ENCODE assay signal across 8 mouse cellular contexts in the genomic region with DNA sequence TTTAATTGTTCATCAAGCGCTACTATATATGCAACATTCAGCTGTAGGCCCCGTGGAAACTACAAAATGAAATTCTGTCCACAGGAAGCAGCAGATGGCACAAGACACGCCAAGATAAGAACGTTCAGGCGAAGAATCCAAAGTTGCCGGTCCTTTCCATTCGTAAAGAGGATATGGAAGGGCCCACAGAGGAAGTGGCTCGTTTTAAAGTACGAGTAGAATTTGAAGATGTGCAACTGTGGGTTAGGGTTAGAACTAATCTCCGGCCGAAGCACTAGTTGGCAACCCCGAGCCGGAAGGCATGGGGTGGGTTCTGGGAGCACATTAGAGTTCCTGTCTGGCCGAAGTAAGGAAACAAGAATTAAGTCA. TPM values are rescaled to one million over a fixed set of nuclear protein-coding genes. Genes with fewer than 3 reads are reported as not detected.
A peak's percentile ranks its signal among the peaks of the same experiment; 100 is the strongest.
DNase-seq lines count a peak whose midpoint lies in the region; ATAC-seq and TF ChIP-seq lines count a peak whose summit lies in the region.

No protein-coding gene starts in this region.

- no peak for TF ChIP-seq POLR2A in lung, adult 2 months (IDR thresholded peaks at IDR 0.05; ENCODE audit: borderline replicate concordance, extremely low read depth, low read depth, low read length)

- H3K27ac ChIP-seq in brown adipose tissue, adult 24 weeks (replicated peaks; ENCODE audit: low read depth, low read length), result peak overlapping the region; percentile 95
- peak overlapping the region; percentile 87 for H3K27ac ChIP-seq in hindbrain, embryonic 12.5 days

- H3K27me3 ChIP-seq in hindbrain, embryonic 12.5 days, result no peaks in the 10 kb centered on the region

- no peak for DNase-seq in lung, adult 2 months
- DNase-seq in lung, postnatal 14 days, result no peak
- no peak for DNase-seq in urinary bladder, postnatal 36 days (ENCODE audit: low spot score in 2 of 2)
- no peak for DNase-seq in gastrocnemius, postnatal 4 days (ENCODE audit: low spot score in 2 of 2)
- no peak for DNase-seq in thymus, postnatal 36 days

- H3K4me2 ChIP-seq in hindbrain, embryonic 12.5 days (replicated peaks), result peak overlapping the region; percentile 79

- peaks cover 18% of the 10 kb centered on the region for H3K36me3 ChIP-seq in hindbrain, embryonic 12.5 days

- H3K4me1 ChIP-seq in lung, adult 2 months (ENCODE audit: control insufficient read depth, insufficient read depth, low read length), result no peaks in the 10 kb centered on the region
- no peaks in the 10 kb centered on the region for H3K4me1 ChIP-seq in brown adipose tissue, adult 24 weeks (ENCODE audit: control insufficient read depth, insufficient read depth, insufficient read length, low read length)
- peaks cover 12% of the 10 kb centered on the region for H3K4me1 ChIP-seq in hindbrain, embryonic 12.5 days

- no peaks in the 10 kb centered on the region for H3K9me3 ChIP-seq in hindbrain, embryonic 12.5 days (replicated peaks)

- WGBS in lung, adult 2 months, result under 1% methylated on average over 14 of the region's 14 CpGs
- 1% methylated on average over 14 of the region's 14 CpGs for WGBS in hindbrain, embryonic 12.5 days

- no peak for TF ChIP-seq CTCF in lung, adult 2 months (IDR thresholded peaks at IDR 0.05; ENCODE audit: insufficient read depth, low read length)

- H3K4me3 ChIP-seq in lung, adult 2 months (replicated peaks; ENCODE audit: extremely low read depth, low read depth, low read length), result peak overlapping the region; percentile 55
- H3K4me3 ChIP-seq in brown adipose tissue, adult 24 weeks (ENCODE audit: insufficient read depth, low read depth, low read length), result peak overlapping the region; percentile 77
- peak overlapping the region; percentile 69 for H3K4me3 ChIP-seq in hindbrain, embryonic 12.5 days

- H3K9ac ChIP-seq in hindbrain, embryonic 12.5 days, result peak overlapping the region; percentile 83

- ATAC-seq in hindbrain, embryonic 12.5 days (ENCODE audit: low FRiP score), result no peak; the same call in 1 of the 2 replicates
- peak; percentile 70 for ATAC-seq in megakaryocyte-erythroid progenitor cell, adult 5-6 weeks (replicated peaks; ENCODE audit: low FRiP score, low TSS enrichment, poor library complexity, severe bottlenecking)

RNA-seq across cellular contexts. Expression of a gene that starts 0.5 kb away (rescaled TPM):
- 28.4 and 38.9 TPM in 2 replicates for polyA plus RNA-seq in lung, adult 2 months (2012; rRNA removed)
- polyA plus RNA-seq in brown adipose tissue, adult 24 weeks (2012; ENCODE audit: insufficient read depth, insufficient read length, missing spikeins), result 28.1 and 50.7 TPM in 2 replicates
- polyA plus RNA-seq in hindbrain, embryonic 12.5 days (2016; fragmentation: Nextera tagmentation; extraction: Ambion mirVana), result 21.9 and 26.6 TPM in 2 replicates
- 79.8 and 96.4 TPM in 2 replicates for total RNA-seq in megakaryocyte-erythroid progenitor cell, adult 5-6 weeks (2014; fragmentation: Nextera tagmentation)
- 152 and 181 TPM in 2 replicates for total RNA-seq in megakaryocyte-erythroid progenitor cell, adult 5-6 weeks (2017)
- total RNA-seq in gastrocnemius, postnatal 4 days (2021), result 10 to 100 TPM; 62.5 to 67.3 TPM

RNA-seq across cellular contexts. Expression of a gene that starts 15.1 kb away (rescaled TPM):
- polyA plus RNA-seq in lung, adult 2 months (2012; rRNA removed), result 19.6 and 23.6 TPM in 2 replicates
- polyA plus RNA-seq in brown adipose tissue, adult 24 weeks (2012; ENCODE audit: insufficient read depth, insufficient read length, missing spikeins), result 1.7 and 1.8 TPM in 2 replicates
- 6.4 and 6.5 TPM in 2 replicates for polyA plus RNA-seq in hindbrain, embryonic 12.5 days (2016; fragmentation: Nextera tagmentation; extraction: Ambion mirVana)
- 0.64 TPM in 1 of 2 replicates, not detected in the other for total RNA-seq in megakaryocyte-erythroid progenitor cell, adult 5-6 weeks (2014; fragmentation: Nextera tagmentation)
- 0.61 TPM in 1 of 2 replicates, not detected in the other for total RNA-seq in megakaryocyte-erythroid progenitor cell, adult 5-6 weeks (2017)
- 1 to 10 TPM in 1 of 2 experiments, under 1 TPM in 1; 0.75 to 1.2 TPM for total RNA-seq in gastrocnemius, postnatal 4 days (2021)

RNA-seq across cellular contexts. Expression of a gene that starts 31.5 kb away (rescaled TPM):
- polyA plus RNA-seq in lung, adult 2 months (2012; rRNA removed), result 34.1 and 37.1 TPM in 2 replicates
- polyA plus RNA-seq in brown adipose tissue, adult 24 weeks (2012; ENCODE audit: insufficient read depth, insufficient read length, missing spikeins), result 0.46 and 0.95 TPM in 2 replicates
- 110 and 113 TPM in 2 replicates for polyA plus RNA-seq in hindbrain, embryonic 12.5 days (2016; fragmentation: Nextera tagmentation; extraction: Ambion mirVana)
- not detected in 2 replicates for total RNA-seq in megakaryocyte-erythroid progenitor cell, adult 5-6 weeks (2014; fragmentation: Nextera tagmentation)
- total RNA-seq in megakaryocyte-erythroid progenitor cell, adult 5-6 weeks (2017), result not detected in 2 replicates
- 10 to 100 TPM; 22.1 to 22.5 TPM for total RNA-seq in gastrocnemius, postnatal 4 days (2021)

RNA-seq across cellular contexts. Expression of a gene that starts 45.8 kb away (rescaled TPM):
- polyA plus RNA-seq in lung, adult 2 months (2012; rRNA removed), result 3.1 and 3.6 TPM in 2 replicates
- polyA plus RNA-seq in brown adipose tissue, adult 24 weeks (2012; ENCODE audit: insufficient read depth, insufficient read length, missing spikeins), result not detected in 2 replicates
- 3.1 and 3.5 TPM in 2 replicates for polyA plus RNA-seq in hindbrain, embryonic 12.5 days (2016; fragmentation: Nextera tagmentation; extraction: Ambion mirVana)
- total RNA-seq in megakaryocyte-erythroid progenitor cell, adult 5-6 weeks (2014; fragmentation: Nextera tagmentation), result not detected in 2 replicates
- total RNA-seq in megakaryocyte-erythroid progenitor cell, adult 5-6 weeks (2017), result not detected in 2 replicates
- total RNA-seq in gastrocnemius, postnatal 4 days (2021), result not detected

RNA-seq across cellular contexts. Expression of a gene that starts 52.3 kb away (rescaled TPM):
- polyA plus RNA-seq in lung, adult 2 months (2012; rRNA removed), result 52.3 and 62.8 TPM in 2 replicates
- 37.3 and 42.5 TPM in 2 replicates for polyA plus RNA-seq in brown adipose tissue, adult 24 weeks (2012; ENCODE audit: insufficient read depth, insufficient read length, missing spikeins)
- polyA plus RNA-seq in hindbrain, embryonic 12.5 days (2016; fragmentation: Nextera tagmentation; extraction: Ambion mirVana), result 15.9 and 18.6 TPM in 2 replicates
- total RNA-seq in megakaryocyte-erythroid progenitor cell, adult 5-6 weeks (2014; fragmentation: Nextera tagmentation), result 55.8 and 57.2 TPM in 2 replicates
- total RNA-seq in megakaryocyte-erythroid progenitor cell, adult 5-6 weeks (2017), result 28.8 and 45.9 TPM in 2 replicates
- 10 to 100 TPM; 56.6 to 60.6 TPM for total RNA-seq in gastrocnemius, postnatal 4 days (2021)

Comparison
In these comparisons a context has a peak if more than half of its experiments do, and no peak if none do; other contexts are left out.
1. RNA of a gene that starts 31.5 kb away (polyA plus RNA-seq): 110 to 113 TPM in hindbrain, embryonic 12.5 days and 34.1 to 37.1 TPM in lung, adult 2 months; 0.46 to 0.95 TPM in brown adipose tissue, adult 24 weeks; every median in the first group is over 10 times any median in the second.
2. Peak in every context shown above with its lines, with median percentiles within 50 percentile points of each other: H3K4me3 ChIP-seq.